Mouse (Mus musculus): ENCODE results near the gene Dgki. TPM values are rescaled to one million over a fixed set of nuclear protein-coding genes. Genes with fewer than 3 reads are reported as not detected.

Gene Dgki
- polyA plus RNA-seq, 1 experiment from 2014 or later = 0.60 TPM

DNA sequence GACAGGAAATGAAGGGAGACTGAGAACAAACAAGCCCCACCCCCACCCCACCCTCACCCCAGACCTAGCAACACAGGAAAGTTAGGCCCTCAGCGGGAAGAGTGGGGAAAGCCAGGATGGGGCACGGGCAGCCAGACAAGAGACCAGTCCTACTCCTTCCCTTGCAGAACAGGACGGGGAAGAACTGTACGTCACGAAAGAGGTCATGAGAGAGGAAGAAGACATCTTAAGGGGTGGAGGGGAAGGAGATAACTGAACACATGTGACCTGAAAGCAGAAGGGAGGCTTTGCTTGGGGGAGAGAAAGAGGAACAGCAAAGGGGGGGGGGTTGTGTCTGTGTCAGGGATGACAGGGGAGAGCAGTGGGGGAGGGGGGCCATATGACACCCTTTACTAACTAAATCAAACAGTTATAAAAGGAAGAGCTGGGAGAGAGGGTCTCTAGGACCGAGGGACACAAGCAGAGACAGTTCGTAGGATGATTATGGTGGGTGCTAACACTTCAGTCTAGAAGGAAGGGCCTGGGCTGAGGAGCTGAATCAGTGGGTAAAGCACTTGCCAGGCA, 77.0 kb downstream of the Dgki start:
- no peaks in the 10 kb centered on the region for H3K36me3 ChIP-seq
- no peaks in the 10 kb centered on the region for H3K9me3 ChIP-seq
- H3K27me3 ChIP-seq = no peaks in the 10 kb centered on the region
- no peak overlapping the region for H3K27ac ChIP-seq
- peaks cover 5% of the 10 kb centered on the region; the same call in 1 of the 2 replicates for H3K4me1 ChIP-seq
- H3K4me2 ChIP-seq = no peak overlapping the region
- 44% methylated on average over 7 of the region's 7 CpGs for WGBS
- no peak for ATAC-seq (ENCODE audit: borderline replicate concordance, extremely low read depth, low FRiP score, low TSS enrichment)
- H3K4me3 ChIP-seq = no peak overlapping the region
- H3K9ac ChIP-seq = no peak overlapping the region

GRCm38 (mm10) chr6:37222016-37222415, 78.0 kb downstream of the Dgki start:
- Histone ChIP-seq H3K27ac (no peak overlapping the region), H3K27me3 (no peaks in the 10 kb centered on the region), H3K36me3 (no peaks in the 10 kb centered on the region), H3K4me3 (no peak overlapping the region), H3K4me1 (peaks cover 5% of the 10 kb centered on the region; the same call in 1 of the 2 replicates), H3K9me3 (no peaks in the 10 kb centered on the region), H3K4me2 (no peak overlapping the region), H3K9ac (no peak overlapping the region)
- WGBS = 47% methylated on average over 6 of the region's 6 CpGs
- ATAC-seq (ENCODE audit: borderline replicate concordance, extremely low read depth, low FRiP score, low TSS enrichment) = no peak

GRCm38 (mm10) chr6:37219110-37219509, 80.9 kb downstream of the Dgki start:
- Histone ChIP-seq H3K27ac (no peak overlapping the region), H3K4me1 (peaks cover 16% of the 10 kb centered on the region)
- WGBS = 72% methylated on average over 4 of the region's 4 CpGs

DNA sequence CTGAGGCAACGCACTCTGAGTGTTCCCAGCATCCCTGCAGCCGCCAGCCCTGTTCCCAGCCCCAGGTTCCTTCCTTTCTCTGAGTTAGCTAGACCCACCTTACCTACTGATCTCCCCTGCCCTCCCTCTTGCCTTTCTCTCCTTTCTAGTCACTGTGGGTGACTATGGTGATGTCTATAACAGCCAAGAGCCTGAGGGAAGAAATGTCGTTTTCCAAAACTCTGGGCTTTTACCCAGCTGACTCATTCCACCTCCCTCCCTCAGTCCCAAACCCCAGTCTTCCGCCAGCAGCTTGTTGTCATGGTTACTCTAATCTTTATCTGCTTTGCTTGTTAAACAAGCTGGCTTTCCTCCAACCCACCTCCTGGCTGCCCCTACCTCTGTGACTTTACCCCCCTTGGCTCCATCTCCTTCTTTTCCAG, 83.6 kb downstream of the Dgki start:
- Histone ChIP-seq H3K4me3 (no peak overlapping the region), H3K27ac (no peak overlapping the region), H3K27me3 (no peaks in the 10 kb centered on the region), H3K4me2 (no peak overlapping the region), H3K9me3 (no peaks in the 10 kb centered on the region), H3K4me1 (peaks cover 16% of the 10 kb centered on the region), H3K36me3 (no peaks in the 10 kb centered on the region), H3K9ac (no peak overlapping the region)
- ATAC-seq (ENCODE audit: borderline replicate concordance, extremely low read depth, low FRiP score, low TSS enrichment) = peak; percentile 59; the same call in 1 of the 2 replicates
- 31% methylated on average over 4 of the region's 4 CpGs for WGBS

More at GRCm38 (mm10) chr6:37219110-37219509, 80.9 kb downstream of the Dgki start:
- H3K27me3 ChIP-seq = no peaks in the 10 kb centered on the region
- no peak overlapping the region for H3K4me2 ChIP-seq
- H3K4me3 ChIP-seq = no peak overlapping the region
- no peak overlapping the region for H3K9ac ChIP-seq
- no peaks in the 10 kb centered on the region for H3K9me3 ChIP-seq
- no peak for ATAC-seq (ENCODE audit: borderline replicate concordance, extremely low read depth, low FRiP score, low TSS enrichment)
- no peaks in the 10 kb centered on the region for H3K36me3 ChIP-seq

- no peaks in the 10 kb centered on the region for H3K27me3 ChIP-seq
- H3K4me3 ChIP-seq = no peak overlapping the region
- H3K9me3 ChIP-seq = no peaks in the 10 kb centered on the region
- ATAC-seq (ENCODE audit: borderline replicate concordance, extremely low read depth, low FRiP score, low TSS enrichment) = no peak
- no peaks in the 10 kb centered on the region for H3K36me3 ChIP-seq
- no peak overlapping the region for H3K4me2 ChIP-seq
- peaks cover 16% of the 10 kb centered on the region for H3K4me1 ChIP-seq
- no peak overlapping the region for H3K9ac ChIP-seq
- no peak overlapping the region for H3K27ac ChIP-seq
- WGBS = 20% methylated on average over 10 of the region's 10 CpGs
These were observed 84.3 kb downstream of the Dgki start for GRCm38 (mm10) chr6:37215655-37216054.

- WGBS = 61% methylated on average over 4 of the region's 4 CpGs
- Histone ChIP-seq H3K9me3 (no peaks in the 10 kb centered on the region), H3K4me1 (peaks cover 16% of the 10 kb centered on the region), H3K27me3 (no peaks in the 10 kb centered on the region), H3K4me3 (no peak overlapping the region), H3K9ac (no peak overlapping the region), H3K27ac (no peak overlapping the region), H3K36me3 (no peaks in the 10 kb centered on the region), H3K4me2 (no peak overlapping the region)
- ATAC-seq (ENCODE audit: borderline replicate concordance, extremely low read depth, low FRiP score, low TSS enrichment) = no peak
These were observed 87.1 kb downstream of the Dgki start for GRCm38 (mm10) chr6:37212930-37213329.

DNA sequence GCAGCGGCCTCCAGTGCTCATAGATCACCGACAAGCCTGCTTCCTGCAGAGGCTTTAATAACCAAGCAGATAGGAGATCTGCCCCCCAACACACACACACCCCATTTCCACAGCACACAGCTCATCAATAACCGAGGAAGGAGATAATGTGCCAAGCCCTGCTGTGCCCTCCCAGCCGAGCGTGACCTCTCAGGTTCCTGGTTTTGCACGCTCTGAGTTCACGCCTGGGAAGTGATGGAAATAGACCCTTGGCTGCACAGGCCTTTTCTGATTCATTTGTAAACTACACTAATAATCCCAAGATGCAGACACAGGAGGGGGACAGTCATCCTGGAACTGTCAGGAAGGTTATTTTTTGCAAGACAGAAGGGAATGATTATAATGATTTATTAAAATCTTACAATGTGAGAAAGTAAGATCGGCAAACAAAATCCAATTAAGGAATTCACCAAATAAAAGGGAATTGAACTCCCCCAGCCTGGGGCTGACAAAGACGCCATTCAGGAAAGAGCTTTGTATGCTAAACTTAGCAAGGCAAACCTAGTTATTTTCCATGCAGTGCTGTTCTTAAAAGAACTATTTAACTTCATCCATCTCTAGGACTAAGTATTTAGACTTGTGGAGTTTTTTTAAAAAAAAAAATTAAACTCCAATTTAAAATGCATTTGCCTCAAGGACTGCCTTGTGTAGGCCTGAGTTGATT, 88.3 kb downstream of the Dgki start:
- Histone ChIP-seq H3K36me3 (no peaks in the 10 kb centered on the region), H3K4me3 (no peak overlapping the region), H3K4me1 (peaks cover 16% of the 10 kb centered on the region), H3K27me3 (no peaks in the 10 kb centered on the region), H3K9ac (no peak overlapping the region), H3K4me2 (no peak overlapping the region), H3K27ac (no peak overlapping the region), H3K9me3 (no peaks in the 10 kb centered on the region)
- 40% methylated on average over 9 of the region's 9 CpGs for WGBS
- no peak for ATAC-seq (ENCODE audit: borderline replicate concordance, extremely low read depth, low FRiP score, low TSS enrichment)

DNA sequence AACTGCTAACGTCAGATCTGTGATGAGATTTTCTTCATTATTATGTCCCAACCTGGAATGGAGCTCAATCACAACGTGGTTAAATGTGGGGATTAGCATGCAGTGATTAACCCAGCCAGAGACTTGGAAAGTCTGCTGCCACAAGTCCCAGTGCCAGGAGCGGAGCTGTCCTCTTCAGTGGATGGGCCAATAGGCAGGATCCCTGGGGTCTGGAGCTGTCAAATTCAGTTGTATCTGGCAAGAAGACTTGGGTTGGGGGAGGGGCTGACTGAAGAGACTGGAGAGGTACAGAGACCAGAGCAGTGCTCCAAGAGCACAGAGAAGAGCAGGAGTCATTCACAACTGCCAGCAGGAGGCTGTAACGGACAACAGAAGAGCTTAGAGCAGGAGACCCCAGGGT, 97.1 kb downstream of the Dgki start:
- no peak overlapping the region for H3K9ac ChIP-seq
- H3K36me3 ChIP-seq = no peaks in the 10 kb centered on the region
- no peak for ATAC-seq (ENCODE audit: borderline replicate concordance, extremely low read depth, low FRiP score, low TSS enrichment)
- H3K4me2 ChIP-seq = no peak overlapping the region
- WGBS = 45% methylated on average over 4 of the region's 4 CpGs
- H3K4me1 ChIP-seq = no peaks in the 10 kb centered on the region
- no peak overlapping the region for H3K4me3 ChIP-seq
- H3K9me3 ChIP-seq = no peaks in the 10 kb centered on the region
- H3K27me3 ChIP-seq = no peaks in the 10 kb centered on the region
- H3K27ac ChIP-seq = no peak overlapping the region

DNA sequence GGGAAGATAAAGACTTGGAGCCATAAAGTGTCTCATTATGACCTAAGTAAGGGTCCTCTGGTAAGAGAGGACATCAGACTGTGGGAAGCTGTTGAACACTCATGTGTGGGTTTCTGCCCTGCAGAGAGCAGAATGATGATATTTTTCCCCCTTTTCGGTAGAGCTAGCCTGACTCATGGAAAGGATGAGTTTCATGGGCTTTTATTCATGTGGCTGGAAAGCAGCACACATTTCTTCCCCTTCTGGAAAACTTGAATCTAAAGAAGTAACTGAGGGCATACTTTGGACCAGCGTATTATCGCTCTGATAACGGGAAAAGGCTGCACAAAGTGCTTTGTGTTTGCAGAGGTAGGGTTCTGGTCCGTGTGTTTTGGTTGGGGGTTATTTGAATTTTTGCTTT, 99.1 kb downstream of the Dgki start:
- Histone ChIP-seq H3K27me3 (no peaks in the 10 kb centered on the region), H3K27ac (no peak overlapping the region), H3K4me1 (no peaks in the 10 kb centered on the region), H3K9ac (no peak overlapping the region), H3K4me3 (no peak overlapping the region), H3K36me3 (no peaks in the 10 kb centered on the region), H3K4me2 (no peak overlapping the region), H3K9me3 (no peaks in the 10 kb centered on the region)
- no peak for ATAC-seq (ENCODE audit: borderline replicate concordance, extremely low read depth, low FRiP score, low TSS enrichment)
- WGBS = 81% methylated on average over 5 of the region's 5 CpGs

GRCm38 (mm10) chr6:37199502-37199901, 100.5 kb downstream of the Dgki start:
- H3K4me1 ChIP-seq = no peaks in the 10 kb centered on the region
- 77% methylated on average over 3 of the region's 3 CpGs for WGBS
- H3K4me2 ChIP-seq = no peak overlapping the region
- H3K9ac ChIP-seq = no peak overlapping the region
- no peak overlapping the region for H3K27ac ChIP-seq
- no peak for ATAC-seq (ENCODE audit: borderline replicate concordance, extremely low read depth, low FRiP score, low TSS enrichment)
- no peaks in the 10 kb centered on the region for H3K36me3 ChIP-seq
- H3K9me3 ChIP-seq = no peaks in the 10 kb centered on the region
- no peak overlapping the region for H3K4me3 ChIP-seq
- no peaks in the 10 kb centered on the region for H3K27me3 ChIP-seq

DNA sequence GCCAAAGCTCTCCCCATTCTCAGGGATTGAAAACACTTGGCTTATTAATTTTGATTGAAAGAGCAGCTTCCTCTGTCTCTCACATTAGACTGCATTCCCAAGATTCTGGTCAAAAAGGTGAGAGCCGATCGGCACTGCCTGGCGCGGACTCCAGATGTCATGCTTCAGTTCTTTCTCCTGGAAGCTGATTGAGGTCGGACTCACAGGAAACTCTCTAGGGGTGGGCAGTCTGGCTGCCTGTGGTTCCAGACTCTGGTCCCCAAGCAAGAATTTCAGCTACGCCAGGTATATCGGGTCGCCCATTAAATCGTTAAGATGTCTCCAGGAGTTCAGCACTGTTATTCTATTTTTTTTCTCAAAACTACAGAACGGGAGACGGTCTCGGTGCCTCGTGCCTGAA, 102.2 kb downstream of the Dgki start:
- WGBS = 41% methylated on average over 13 of the region's 13 CpGs
- no peak overlapping the region for H3K27ac ChIP-seq
- ATAC-seq (ENCODE audit: borderline replicate concordance, extremely low read depth, low FRiP score, low TSS enrichment) = no peak

DNA sequence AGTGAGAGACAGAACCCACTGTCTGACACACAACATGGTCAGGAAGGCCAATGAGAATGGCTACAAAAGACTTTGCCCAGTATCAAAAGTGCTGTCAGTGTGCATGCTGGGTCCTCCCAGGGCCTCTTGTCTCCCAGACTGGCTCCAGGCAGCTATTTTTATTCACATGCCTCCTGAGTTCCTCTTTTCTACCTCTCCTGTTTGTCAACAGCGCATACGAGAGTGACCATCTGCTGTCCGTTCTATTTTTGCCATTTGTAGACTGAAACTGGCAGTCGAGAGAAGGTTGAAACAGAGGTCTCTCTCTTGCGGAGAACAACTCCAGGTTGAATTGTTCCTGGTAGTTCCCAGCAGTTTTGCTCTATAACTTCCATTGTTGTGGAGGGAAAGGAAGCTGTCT, 103.1 kb downstream of the Dgki start:
- Histone ChIP-seq H3K27ac (no peak overlapping the region), H3K4me3 (no peak overlapping the region), H3K4me1 (no peaks in the 10 kb centered on the region), H3K9ac (no peak overlapping the region), H3K4me2 (no peak overlapping the region), H3K36me3 (no peaks in the 10 kb centered on the region), H3K9me3 (no peaks in the 10 kb centered on the region), H3K27me3 (no peaks in the 10 kb centered on the region)
- 79% methylated on average over 5 of the region's 5 CpGs for WGBS
- no peak for ATAC-seq (ENCODE audit: borderline replicate concordance, extremely low read depth, low FRiP score, low TSS enrichment)

More for the DNA sequence above, 102.2 kb downstream of the Dgki start:
- no peaks in the 10 kb centered on the region for H3K4me1 ChIP-seq
- H3K9ac ChIP-seq = no peak overlapping the region
- H3K9me3 ChIP-seq = no peaks in the 10 kb centered on the region
- no peaks in the 10 kb centered on the region for H3K27me3 ChIP-seq
- H3K36me3 ChIP-seq = no peaks in the 10 kb centered on the region
- H3K4me3 ChIP-seq = no peak overlapping the region
- H3K4me2 ChIP-seq = no peak overlapping the region

Data from lung, embryonic 15.5 days (tissue).